Mouse (Mus musculus): Measurements from ENCODE around the gene Phtf2. TPM values are rescaled to one million over a fixed set of nuclear protein-coding genes. Genes with fewer than 3 reads are reported as not detected.
A peak's percentile ranks its signal among the peaks of the same experiment; 100 is the strongest.

The Phtf2 gene
- total RNA-seq, 1 experiment, result 44.9 TPM

GRCm38 (mm10) chr5:20753963-20754362, 128.0 kb downstream of the Phtf2 start:
- Histone ChIP-seq H3K9me3 (ENCODE audit: control insufficient read depth, insufficient read depth, low read depth, low read length) (no peaks in the 10 kb centered on the region), H3K9ac (ENCODE audit: insufficient read depth, low read depth, low read length, poor library complexity, severe bottlenecking) (no peak overlapping the region), H3K27ac (ENCODE audit: insufficient read depth, low read depth, low read length, poor library complexity, severe bottlenecking) (no peak overlapping the region), H3K36me3 (ENCODE audit: control insufficient read depth, insufficient read depth, low read length, poor library complexity, severe bottlenecking) (no peaks in the 10 kb centered on the region), H3K4me1 (ENCODE audit: control insufficient read depth in 2 of 2, insufficient read depth in 2 of 2, low read length in 2 of 2, poor library complexity in 1 of 2) (peaks cover 2% of the 10 kb centered on the region in 2 experiments; a peak in 1 of 4 replicates), H3K4me3 (ENCODE audit: insufficient read depth in 1 of 2, low read depth in 1 of 2, low read length in 2 of 2, poor library complexity in 1 of 2, severe bottlenecking in 1 of 2) (no peak overlapping the region)
- TF ChIP-seq ZNF384 (IDR thresholded peaks at IDR 0.05; ENCODE audit: low read depth, low read length), result no peak
- no peak for TF ChIP-seq ZC3H11A (IDR thresholded peaks at IDR 0.05; ENCODE audit: borderline replicate concordance, low read depth, low read length)
- TF ChIP-seq CHD2 (IDR thresholded peaks at IDR 0.05; ENCODE audit: low read depth, low read length), result no peak
- no peak for TF ChIP-seq MAFK (IDR thresholded peaks at IDR 0.05; ENCODE audit: insufficient read depth, low read depth, low read length)
- no peak for TF ChIP-seq HCFC1 (IDR thresholded peaks at IDR 0.05; ENCODE audit: borderline replicate concordance, insufficient read depth, low read length)
- no peak for DNase-seq (ENCODE audit: low read depth, low spot score)
- in situ Hi-C loops (cut with MboI; ENCODE audit: low sequenced_read_pairs in 2 of 2, unreplicated experiment in 2 of 2), result no loop called here

- H3K27ac ChIP-seq (ENCODE audit: insufficient read depth, low read depth, low read length, poor library complexity, severe bottlenecking), result no peak overlapping the region
Measured at GRCm38 (mm10) chr5:20753096-20753495, 128.8 kb downstream of the Phtf2 start.

GRCm38 (mm10) chr5:20751696-20752095, 130.2 kb downstream of the Phtf2 start:
- Histone ChIP-seq H3K27ac (ENCODE audit: insufficient read depth, low read depth, low read length, poor library complexity, severe bottlenecking) (no peak overlapping the region), H3K4me3 (ENCODE audit: insufficient read depth in 1 of 2, low read depth in 1 of 2, low read length in 2 of 2, poor library complexity in 1 of 2, severe bottlenecking in 1 of 2) (no peak overlapping the region), H3K4me1 (ENCODE audit: control insufficient read depth in 2 of 2, insufficient read depth in 2 of 2, low read length in 2 of 2, poor library complexity in 1 of 2) (peaks cover 2% of the 10 kb centered on the region in 2 experiments; a peak in 1 of 4 replicates), H3K36me3 (ENCODE audit: control insufficient read depth, insufficient read depth, low read length, poor library complexity, severe bottlenecking) (no peaks in the 10 kb centered on the region), H3K9me3 (ENCODE audit: control insufficient read depth, insufficient read depth, low read depth, low read length) (no peaks in the 10 kb centered on the region), H3K9ac (ENCODE audit: insufficient read depth, low read depth, low read length, poor library complexity, severe bottlenecking) (no peak overlapping the region)
- no peak for TF ChIP-seq HCFC1 (IDR thresholded peaks at IDR 0.05; ENCODE audit: borderline replicate concordance, insufficient read depth, low read length)
- TF ChIP-seq MAFK (IDR thresholded peaks at IDR 0.05; ENCODE audit: insufficient read depth, low read depth, low read length), result no peak
- TF ChIP-seq ZNF384 (IDR thresholded peaks at IDR 0.05; ENCODE audit: low read depth, low read length), result no peak
- no peak for TF ChIP-seq ZC3H11A (IDR thresholded peaks at IDR 0.05; ENCODE audit: borderline replicate concordance, low read depth, low read length)
- TF ChIP-seq CHD2 (IDR thresholded peaks at IDR 0.05; ENCODE audit: low read depth, low read length), result no peak
- in situ Hi-C loops (cut with MboI; ENCODE audit: low sequenced_read_pairs in 2 of 2, unreplicated experiment in 2 of 2), result no loop called here
- DNase-seq (ENCODE audit: low read depth, low spot score), result no peak

More at GRCm38 (mm10) chr5:20753096-20753495, 128.8 kb downstream of the Phtf2 start:
- in situ Hi-C loops (cut with MboI; ENCODE audit: low sequenced_read_pairs in 2 of 2, unreplicated experiment in 2 of 2), result no loop called here
- H3K4me1 ChIP-seq (ENCODE audit: control insufficient read depth in 2 of 2, insufficient read depth in 2 of 2, low read length in 2 of 2, poor library complexity in 1 of 2), result peaks cover 2% of the 10 kb centered on the region in 2 experiments; a peak in 1 of 4 replicates
- H3K36me3 ChIP-seq (ENCODE audit: control insufficient read depth, insufficient read depth, low read length, poor library complexity, severe bottlenecking), result no peaks in the 10 kb centered on the region
- no peak for TF ChIP-seq CHD2 (IDR thresholded peaks at IDR 0.05; ENCODE audit: low read depth, low read length)
- no peak for TF ChIP-seq ZC3H11A (IDR thresholded peaks at IDR 0.05; ENCODE audit: borderline replicate concordance, low read depth, low read length)
- no peak for TF ChIP-seq ZNF384 (IDR thresholded peaks at IDR 0.05; ENCODE audit: low read depth, low read length)
- TF ChIP-seq HCFC1 (IDR thresholded peaks at IDR 0.05; ENCODE audit: borderline replicate concordance, insufficient read depth, low read length), result no peak
- TF ChIP-seq MAFK (IDR thresholded peaks at IDR 0.05; ENCODE audit: insufficient read depth, low read depth, low read length), result no peak
- H3K9ac ChIP-seq (ENCODE audit: insufficient read depth, low read depth, low read length, poor library complexity, severe bottlenecking), result no peak overlapping the region
- DNase-seq (ENCODE audit: low read depth, low spot score), result no peak
- H3K4me3 ChIP-seq (ENCODE audit: insufficient read depth in 1 of 2, low read depth in 1 of 2, low read length in 2 of 2, poor library complexity in 1 of 2, severe bottlenecking in 1 of 2), result no peak overlapping the region
- no peaks in the 10 kb centered on the region for H3K9me3 ChIP-seq (ENCODE audit: control insufficient read depth, insufficient read depth, low read depth, low read length)

GRCm38 (mm10) chr5:20751000-20751399, 130.9 kb downstream of the Phtf2 start:
- no peak for TF ChIP-seq ZC3H11A (IDR thresholded peaks at IDR 0.05; ENCODE audit: borderline replicate concordance, low read depth, low read length)
- no peak for TF ChIP-seq MAFK (IDR thresholded peaks at IDR 0.05; ENCODE audit: insufficient read depth, low read depth, low read length)
- no peak for TF ChIP-seq CHD2 (IDR thresholded peaks at IDR 0.05; ENCODE audit: low read depth, low read length)
- TF ChIP-seq ZNF384 (IDR thresholded peaks at IDR 0.05; ENCODE audit: low read depth, low read length), result no peak
- no peak for TF ChIP-seq HCFC1 (IDR thresholded peaks at IDR 0.05; ENCODE audit: borderline replicate concordance, insufficient read depth, low read length)
- no peaks in the 10 kb centered on the region for H3K9me3 ChIP-seq (ENCODE audit: control insufficient read depth, insufficient read depth, low read depth, low read length)
- H3K4me3 ChIP-seq (ENCODE audit: insufficient read depth in 1 of 2, low read depth in 1 of 2, low read length in 2 of 2, poor library complexity in 1 of 2, severe bottlenecking in 1 of 2), result 0 out of 4 replicates have a peak overlapping the region, but pooled peaks of 1 of the 2 experiments have one; percentile 12
- peaks cover 2% of the 10 kb centered on the region in 2 experiments; a peak in 1 of 4 replicates for H3K4me1 ChIP-seq (ENCODE audit: control insufficient read depth in 2 of 2, insufficient read depth in 2 of 2, low read length in 2 of 2, poor library complexity in 1 of 2)
- in situ Hi-C loops (cut with MboI; ENCODE audit: low sequenced_read_pairs in 2 of 2, unreplicated experiment in 2 of 2), result no loop called here
- H3K27ac ChIP-seq (ENCODE audit: insufficient read depth, low read depth, low read length, poor library complexity, severe bottlenecking), result no peak overlapping the region
- no peak overlapping the region for H3K9ac ChIP-seq (ENCODE audit: insufficient read depth, low read depth, low read length, poor library complexity, severe bottlenecking)
- DNase-seq (ENCODE audit: low read depth, low spot score), result no peak
- no peaks in the 10 kb centered on the region for H3K36me3 ChIP-seq (ENCODE audit: control insufficient read depth, insufficient read depth, low read length, poor library complexity, severe bottlenecking)
